Mouse (Mus musculus) MN1 (cell line): ENCODE data around the gene Ttll11.
A peak's percentile ranks its signal among the peaks of the same experiment; 100 is the strongest.

Experiments used
- DNase-seq: peaks from one replicate; pipeline ENCODE4 v3.0.0-alpha.2; 2016; ENCODE audit warnings: low spot score

Ttll11 gene

GRCm38 (mm10) chr2:35825157-35825556 lies 154.6 kb downstream of the Ttll11 start:
- DNase-seq, result no peak

- DNase-seq, result no peak
Measured at GRCm38 (mm10) chr2:35823589-35823988, 156.1 kb downstream of the Ttll11 start.

- DNase-seq, result no peak
Measured at GRCm38 (mm10) chr2:35818883-35819282, 160.8 kb downstream of the Ttll11 start.

- DNase-seq, result no peak
Measured at GRCm38 (mm10) chr2:35816056-35816661, 163.6 kb downstream of the Ttll11 start.

GRCm38 (mm10) chr2:35812561-35812933 lies 167.2 kb downstream of the Ttll11 start:
- no peak for DNase-seq

GRCm38 (mm10) chr2:35811801-35812560 lies 167.7 kb downstream of the Ttll11 start:
- peak; percentile 26 for DNase-seq

GRCm38 (mm10) chr2:35810027-35810426 lies 169.7 kb downstream of the Ttll11 start:
- no peak for DNase-seq

GRCm38 (mm10) chr2:35809141-35809540 lies 170.6 kb downstream of the Ttll11 start:
- DNase-seq, result no peak

GRCm38 (mm10) chr2:35805881-35806280 lies 173.8 kb downstream of the Ttll11 start:
- no peak for DNase-seq

- no peak for DNase-seq
Measured at GRCm38 (mm10) chr2:35803095-35803494, 176.6 kb downstream of the Ttll11 start.

GRCm38 (mm10) chr2:35801759-35802158 lies 178.0 kb downstream of the Ttll11 start:
- peak; percentile 13 for DNase-seq

- DNase-seq, result no peak
Measured at GRCm38 (mm10) chr2:35799073-35799472, 180.6 kb downstream of the Ttll11 start.

GRCm38 (mm10) chr2:35797998-35798397 lies 181.7 kb downstream of the Ttll11 start:
- no peak for DNase-seq

GRCm38 (mm10) chr2:35789362-35790326 lies 190.1 kb downstream of the Ttll11 start:
- no peak for DNase-seq

GRCm38 (mm10) chr2:35785877-35786276 lies 193.8 kb downstream of the Ttll11 start:
- no peak for DNase-seq

- no peak for DNase-seq
Measured at GRCm38 (mm10) chr2:35783368-35783767, 196.3 kb downstream of the Ttll11 start.

- DNase-seq, result no peak
Measured at GRCm38 (mm10) chr2:35779266-35779665, 200.4 kb downstream of the Ttll11 start.

GRCm38 (mm10) chr2:35776935-35777334 lies 202.8 kb downstream of the Ttll11 start:
- no peak for DNase-seq

GRCm38 (mm10) chr2:35775651-35776055 lies 204.1 kb downstream of the Ttll11 start:
- no peak for DNase-seq

- no peak for DNase-seq
Measured at GRCm38 (mm10) chr2:35770541-35770940, 209.2 kb downstream of the Ttll11 start.

- no peak for DNase-seq
Measured at GRCm38 (mm10) chr2:35769398-35769797, 210.3 kb downstream of the Ttll11 start.

GRCm38 (mm10) chr2:35768538-35769238 lies 211.0 kb downstream of the Ttll11 start:
- DNase-seq, result no peak
